Mouse (Mus musculus) midbrain, postnatal 0 days (tissue): ENCODE results near the gene Rab43. TPM values are rescaled to one million over a fixed set of nuclear protein-coding genes. Genes with fewer than 3 reads are reported as not detected.

Experiments used
- ATAC-seq: fragments of 200-750 bp; cut with Nextera tagmentation; 2 replicates; pipeline ENCODE4 v1.8.0; 2017; ENCODE audit warnings: moderate number of reproducible peaks, mild to moderate bottlenecking, moderate TSS enrichment, moderate library complexity; ENCODE audit not compliant: low FRiP score
- DNase-seq: peaks from one replicate; pipeline ENCODE4 v3.0.0-alpha.2; 2015; ENCODE audit warnings: low spot score
- H3K27ac ChIP-seq: fragments of 300-500 bp; sonication (generic); 2 replicates; pipeline ENCODE4 v1.5.1; 2014; ENCODE audit warnings: low read depth, mild to moderate bottlenecking, low read length, mixed read lengths
- H3K27me3 ChIP-seq: fragments of 300-500 bp; sonication (generic); 2 replicates; pipeline ENCODE4 v1.6.1; 2014; ENCODE audit warnings: low read length, control low read depth, mixed read lengths; ENCODE audit not compliant: insufficient read depth
- H3K36me3 ChIP-seq: fragments of 300-500 bp; sonication (generic); 2 replicates; pipeline ENCODE4 v1.6.1; 2014; ENCODE audit warnings: low read length, control low read depth, mixed read lengths; ENCODE audit not compliant: insufficient read depth
- H3K4me1 ChIP-seq: fragments of 300-500 bp; sonication (generic); 2 replicates; pipeline ENCODE4 v1.6.1; 2014; ENCODE audit warnings: mild to moderate bottlenecking, control low read depth, antibody characterized with exemption, low read length, mixed read lengths; ENCODE audit not compliant: insufficient read depth
- H3K4me2 ChIP-seq: fragments of 300-500 bp; sonication (generic); 2 replicates; pipeline ENCODE4 v1.6.1; 2014; ENCODE audit warnings: low read depth, mild to moderate bottlenecking, low read length, mixed read lengths; ENCODE audit not compliant: poor library complexity, severe bottlenecking
- H3K4me3 ChIP-seq: fragments of 300-500 bp; sonication (generic); 2 replicates; pipeline ENCODE4 v1.5.1; 2014; ENCODE audit warnings: low read depth, mild to moderate bottlenecking, low read length, moderate library complexity
- H3K9ac ChIP-seq: fragments of 300-500 bp; sonication (generic); replicated peaks from 2 replicates; pipeline ENCODE4 v1.6.1; 2014; ENCODE audit warnings: mild to moderate bottlenecking, low read length, moderate library complexity, mixed read lengths; ENCODE audit not compliant: poor library complexity, severe bottlenecking
- H3K9me3 ChIP-seq: fragments of 300-500 bp; sonication (generic); 2 replicates; pipeline ENCODE4 v1.6.1; 2016; ENCODE audit warnings: low read length, control low read depth
- CTCF ChIP-seq: IDR thresholded peaks from 2 replicates; pipeline ENCODE4 v1.5.1; 2016; ENCODE audit warnings: antibody characterized with exemption, mild to moderate bottlenecking
- WGBS: fragments of 180-500 bp; shearing (Covaris S2); extraction: QIAGEN DNeasy Blood & Tissue Kit; methylation state at CpG from one replicate; pipeline ENCODE4 v1.1.7; 2014; 5-methylcytosine and 5-hydroxymethylcytosine counted together
- polyA plus RNA-seq: library from polyadenylated mRNA; unstranded; fragments of >200 nt; fragmentation: Nextera tagmentation; extraction: Ambion mirVana; gene quantifications from 2 replicates; pipeline ENCODE4 v1.2.1, GENCODE M21; 2015
- total RNA-seq: library from RNA; depleted of rRNA; stranded (reverse); fragments of >200 nt; gene quantifications from 2 replicates; pipeline ENCODE4 v1.2.3, GENCODE M21; 2014

Gene Rab43
- total and polyA plus RNA-seq, 2 experiments from 2014 or later = 9.9 to 31.6 TPM

- under 1% methylated on average over 56 of the region's 73 CpGs for WGBS
Measured at GRCm38 (mm10) chr6:87850155-87850899, 38.4 kb upstream of the Rab43 start.

DNA sequence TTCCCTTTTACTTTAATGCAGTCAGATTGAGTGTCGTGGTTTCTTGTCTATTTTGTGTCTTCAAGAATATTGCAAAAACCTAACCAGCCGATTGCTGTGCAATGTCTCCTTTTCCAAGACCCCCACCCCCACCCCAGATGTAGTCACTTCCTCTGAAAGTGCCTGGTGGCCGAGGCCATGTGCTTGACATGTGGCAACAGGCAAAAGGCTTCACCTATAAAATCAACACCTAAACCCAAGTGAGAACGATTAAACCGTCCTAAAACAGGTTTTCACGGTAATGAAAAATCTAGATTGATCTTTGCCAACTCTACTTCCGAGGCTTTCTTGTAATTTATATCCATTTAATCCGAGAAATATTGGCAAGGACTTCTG lies 37.8 kb upstream of the Rab43 start:
- under 1% methylated on average over 8 of the region's 8 CpGs for WGBS

More at GRCm38 (mm10) chr6:87850155-87850899, 38.4 kb upstream of the Rab43 start:
- Histone ChIP-seq H3K27me3 (no peaks in the 10 kb centered on the region), H3K27ac (peak overlapping the region; percentile 95), H3K9me3 (no peaks in the 10 kb centered on the region), H3K4me3 (peak overlapping the region; percentile 99), H3K36me3 (peaks cover 3% of the 10 kb centered on the region; the same call in 1 of the 2 replicates), H3K4me1 (peaks cover 6% of the 10 kb centered on the region; the same call in 1 of the 2 replicates), H3K9ac (peak overlapping the region; percentile 97), H3K4me2 (peak overlapping the region; percentile 78)
- ATAC-seq (peak; percentile 63), DNase-seq (peak; percentile 46)
- no peak for TF ChIP-seq CTCF

GRCm38 (mm10) chr6:87846813-87847212 lies 34.8 kb upstream of the Rab43 start:
- no peak for TF ChIP-seq CTCF
- Histone ChIP-seq H3K27ac (no peak overlapping the region), H3K4me2 (no peak overlapping the region), H3K9me3 (no peaks in the 10 kb centered on the region), H3K4me3 (no peak overlapping the region), H3K4me1 (peaks cover 6% of the 10 kb centered on the region; the same call in 1 of the 2 replicates), H3K9ac (no peak overlapping the region), H3K36me3 (peaks cover 26% of the 10 kb centered on the region), H3K27me3 (no peaks in the 10 kb centered on the region)
- 81% methylated on average over 1 of the region's 1 CpGs for WGBS
- ATAC-seq (no peak), DNase-seq (no peak)

More for the DNA sequence above, 37.8 kb upstream of the Rab43 start:
- no peak for ATAC-seq
- peak overlapping the region; percentile 78 for H3K4me2 ChIP-seq
- peaks cover 9% of the 10 kb centered on the region for H3K36me3 ChIP-seq
- H3K27ac ChIP-seq = peak overlapping the region; percentile 95; the same call in 1 of the 2 replicates
- H3K4me1 ChIP-seq = peaks cover 6% of the 10 kb centered on the region; the same call in 1 of the 2 replicates
- no peak for DNase-seq
- H3K9me3 ChIP-seq = no peaks in the 10 kb centered on the region
- peak overlapping the region; percentile 97 for H3K9ac ChIP-seq
- peak overlapping the region; percentile 99 for H3K4me3 ChIP-seq
- TF ChIP-seq CTCF = no peak
- H3K27me3 ChIP-seq = no peaks in the 10 kb centered on the region

GRCm38 (mm10) chr6:87845031-87845695 lies 33.2 kb upstream of the Rab43 start:
- no peak overlapping the region for H3K4me2 ChIP-seq
- H3K9ac ChIP-seq = no peak overlapping the region
- 93% methylated on average over 13 of the region's 13 CpGs for WGBS
- peaks cover 6% of the 10 kb centered on the region; the same call in 1 of the 2 replicates for H3K4me1 ChIP-seq
- no peaks in the 10 kb centered on the region for H3K9me3 ChIP-seq
- DNase-seq = no peak
- H3K27ac ChIP-seq = no peak overlapping the region; the same call in 1 of the 2 replicates
- H3K4me3 ChIP-seq = no peak overlapping the region
- no peak for ATAC-seq
- no peak for TF ChIP-seq CTCF
- peaks cover 26% of the 10 kb centered on the region for H3K36me3 ChIP-seq
- H3K27me3 ChIP-seq = no peaks in the 10 kb centered on the region

DNA sequence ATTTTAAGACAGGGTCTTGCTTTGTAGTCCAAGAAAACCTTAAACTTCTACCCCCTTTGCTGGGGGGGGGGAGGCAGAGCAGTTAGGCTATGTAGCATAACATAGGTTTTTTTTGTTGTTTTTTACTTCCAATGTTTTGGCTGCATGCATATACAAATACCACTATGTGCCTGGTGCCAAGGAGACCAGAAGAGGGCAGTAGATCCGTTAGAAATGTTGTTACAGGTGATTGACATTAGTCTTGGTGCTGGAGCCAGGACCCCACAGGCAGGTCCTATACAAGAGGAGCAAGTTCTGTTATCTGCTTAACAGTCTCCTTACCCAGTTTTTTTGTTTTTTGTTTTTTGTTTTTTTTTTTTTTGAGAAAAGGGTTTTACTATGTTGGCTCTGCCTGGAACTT lies 30.3 kb upstream of the Rab43 start:
- ATAC-seq = no peak
- Histone ChIP-seq H3K27me3 (no peaks in the 10 kb centered on the region), H3K36me3 (peaks cover 26% of the 10 kb centered on the region)

GRCm38 (mm10) chr6:87841635-87842034 lies 29.7 kb upstream of the Rab43 start:
- ATAC-seq = no peak
- H3K27me3 ChIP-seq = no peaks in the 10 kb centered on the region
- peaks cover 26% of the 10 kb centered on the region for H3K36me3 ChIP-seq
- no peak for DNase-seq
- no peak for TF ChIP-seq CTCF
- no peak overlapping the region for H3K9ac ChIP-seq
- no peak overlapping the region for H3K27ac ChIP-seq
- H3K4me3 ChIP-seq = no peak overlapping the region
- H3K4me2 ChIP-seq = no peak overlapping the region
- 84% methylated on average over 8 of the region's 8 CpGs for WGBS
- H3K9me3 ChIP-seq = no peaks in the 10 kb centered on the region
- H3K4me1 ChIP-seq = peaks cover 6% of the 10 kb centered on the region; the same call in 1 of the 2 replicates

More for the DNA sequence above, 30.3 kb upstream of the Rab43 start:
- no peaks in the 10 kb centered on the region for H3K9me3 ChIP-seq
- peak; percentile 38 for DNase-seq
- H3K4me1 ChIP-seq = peaks cover 4% of the 10 kb centered on the region; the same call in 1 of the 2 replicates
- TF ChIP-seq CTCF = peak; percentile 55
- 9% methylated on average over 1 of the region's 1 CpGs for WGBS
- H3K4me3 ChIP-seq = no peak overlapping the region
- no peak overlapping the region for H3K9ac ChIP-seq
- H3K4me2 ChIP-seq = no peak overlapping the region
- no peak overlapping the region for H3K27ac ChIP-seq
